Mouse (Mus musculus) midbrain, embryonic 14.5 days (tissue): Measurements from ENCODE around the gene Fyco1. TPM values are rescaled to one million over a fixed set of nuclear protein-coding genes. Genes with fewer than 3 reads are reported as not detected.

Experiments used
- ATAC-seq: fragments of 200-750 bp; cut with Nextera tagmentation; 2 replicates; pipeline ENCODE4 v1.8.0; 2017; ENCODE audit warnings: moderate number of reproducible peaks, moderate library complexity; ENCODE audit not compliant: low FRiP score, low TSS enrichment
- DNase-seq: peaks from one replicate; pipeline ENCODE4 v3.0.0-alpha.2; 2015
- H3K27ac ChIP-seq: fragments of 300-500 bp; sonication (generic); replicated peaks from 2 replicates; pipeline ENCODE4 v1.5.1; 2014; ENCODE audit warnings: mild to moderate bottlenecking, low read depth, low read length, moderate library complexity
- H3K27me3 ChIP-seq: fragments of 300-500 bp; sonication (generic); 2 replicates; pipeline ENCODE4 v1.6.1; 2014; ENCODE audit warnings: low read length, control low read depth, mixed read lengths; ENCODE audit not compliant: control insufficient read depth, insufficient read depth
- H3K36me3 ChIP-seq: fragments of 300-500 bp; sonication (generic); 2 replicates; pipeline ENCODE4 v1.6.1; 2014; ENCODE audit warnings: low read length, control low read depth; ENCODE audit not compliant: control insufficient read depth, insufficient read depth
- H3K4me1 ChIP-seq: fragments of 300-500 bp; sonication (generic); 2 replicates; pipeline ENCODE4 v1.6.1; 2014; ENCODE audit warnings: mild to moderate bottlenecking, antibody characterized with exemption, low read length, control low read depth; ENCODE audit not compliant: control insufficient read depth, insufficient read depth
- H3K4me2 ChIP-seq: fragments of 300-500 bp; sonication (generic); 2 replicates; pipeline ENCODE4 v1.6.1; 2014; ENCODE audit warnings: mild to moderate bottlenecking, low read length, moderate library complexity
- H3K4me3 ChIP-seq: fragments of 300-500 bp; sonication (generic); replicated peaks from 2 replicates; pipeline ENCODE4 v1.5.1; 2014; ENCODE audit warnings: low read depth, low read length
- H3K9ac ChIP-seq: fragments of 300-500 bp; sonication (generic); replicated peaks from 2 replicates; pipeline ENCODE4 v1.6.1; 2014; ENCODE audit warnings: mild to moderate bottlenecking, low read length, moderate library complexity
- H3K9me3 ChIP-seq: fragments of 300-500 bp; sonication (generic); 2 replicates; pipeline ENCODE4 v1.6.1; 2016; ENCODE audit warnings: low read length, control low read depth, mixed read lengths; ENCODE audit not compliant: control insufficient read depth
- WGBS: fragments of 180-500 bp; shearing (Covaris S2); extraction: QIAGEN DNeasy Blood & Tissue Kit; methylation state at CpG from one replicate; pipeline ENCODE4 v1.1.7; 2014; 5-methylcytosine and 5-hydroxymethylcytosine counted together
- polyA plus RNA-seq: library from polyadenylated mRNA; unstranded; fragments of >200 nt; fragmentation: Nextera tagmentation; extraction: Ambion mirVana; gene quantifications from 2 replicates; pipeline ENCODE4 v1.2.1, GENCODE M21; 2014

Fyco1 gene
- 9.7 and 10.2 TPM in 2 replicates for polyA plus RNA-seq

- H3K4me1 ChIP-seq = peaks cover 5% of the 10 kb centered on the region; the same call in 1 of the 2 replicates
- H3K36me3 ChIP-seq = no peaks in the 10 kb centered on the region
- no peaks in the 10 kb centered on the region for H3K9me3 ChIP-seq
- peak within 1 kb of the TSS; percentile 88 for H3K4me2 ChIP-seq
- under 1% methylated on average over 47 of the region's 47 CpGs for WGBS
- peak within 1 kb of the TSS; percentile 77 for H3K27ac ChIP-seq
- DNase-seq = peak; percentile 98
- peak within 1 kb of the TSS; percentile 67 for H3K4me3 ChIP-seq
- peak; percentile 96 for ATAC-seq
- no peaks in the 10 kb centered on the region for H3K27me3 ChIP-seq
- H3K9ac ChIP-seq = peak within 1 kb of the TSS; percentile 62
These were observed at the start of gene Fyco1 for GRCm38 (mm10) chr9:123851713-123852448. TSS of gene Fyco1 (minus strand) at chr9:123851899.

GRCm38 (mm10) chr9:123872049-123872448, 20.4 kb upstream of the Fyco1 start:
- Histone ChIP-seq H3K27ac (no peak overlapping the region), H3K9me3 (no peaks in the 10 kb centered on the region), H3K4me1 (no peaks in the 10 kb centered on the region), H3K36me3 (no peaks in the 10 kb centered on the region), H3K27me3 (no peaks in the 10 kb centered on the region), H3K4me2 (no peak overlapping the region), H3K9ac (no peak overlapping the region), H3K4me3 (no peak overlapping the region)
- ATAC-seq (no peak), DNase-seq (no peak)
- WGBS = 81% methylated on average over 4 of the region's 4 CpGs

GRCm38 (mm10) chr9:123869167-123869784, 17.6 kb upstream of the Fyco1 start:
- ATAC-seq (no peak), DNase-seq (no peak)
- Histone ChIP-seq H3K27ac (no peak overlapping the region), H3K27me3 (no peaks in the 10 kb centered on the region), H3K4me1 (no peaks in the 10 kb centered on the region), H3K4me2 (no peak overlapping the region), H3K9me3 (no peaks in the 10 kb centered on the region), H3K9ac (no peak overlapping the region), H3K36me3 (no peaks in the 10 kb centered on the region), H3K4me3 (no peak overlapping the region)
- 63% methylated on average over 4 of the region's 6 CpGs for WGBS

- no peak for ATAC-seq
- no peaks in the 10 kb centered on the region for H3K4me1 ChIP-seq
- 100% methylated on average over 1 of the region's 1 CpGs for WGBS
These were observed 11.9 kb upstream of the Fyco1 start for GRCm38 (mm10) chr9:123863641-123864040.

GRCm38 (mm10) chr9:123862895-123863616, 11.4 kb upstream of the Fyco1 start:
- WGBS = 83% methylated on average over 1 of the region's 1 CpGs
- Histone ChIP-seq H3K9ac (no peak overlapping the region), H3K27ac (no peak overlapping the region), H3K4me1 (no peaks in the 10 kb centered on the region), H3K27me3 (no peaks in the 10 kb centered on the region), H3K4me2 (no peak overlapping the region), H3K9me3 (no peaks in the 10 kb centered on the region), H3K36me3 (no peaks in the 10 kb centered on the region), H3K4me3 (no peak overlapping the region)
- ATAC-seq = no peak
- no peak for DNase-seq

More at GRCm38 (mm10) chr9:123863641-123864040, 11.9 kb upstream of the Fyco1 start:
- H3K4me3 ChIP-seq = no peak overlapping the region
- H3K36me3 ChIP-seq = no peaks in the 10 kb centered on the region
- H3K9ac ChIP-seq = no peak overlapping the region
- no peaks in the 10 kb centered on the region for H3K27me3 ChIP-seq
- H3K4me2 ChIP-seq = no peak overlapping the region
- no peak overlapping the region for H3K27ac ChIP-seq
- DNase-seq = no peak
- no peaks in the 10 kb centered on the region for H3K9me3 ChIP-seq

GRCm38 (mm10) chr9:123861929-123862328, 10.2 kb upstream of the Fyco1 start, which contains the start of gene Xcr1:
TSS of gene Xcr1 (minus strand) at chr9:123862029.
- ATAC-seq (no peak), DNase-seq (no peak)
- Histone ChIP-seq H3K4me1 (no peaks in the 10 kb centered on the region), H3K27ac (no peak within 1 kb of the TSS), H3K4me3 (no peak within 1 kb of the TSS), H3K9ac (no peak within 1 kb of the TSS), H3K4me2 (no peak within 1 kb of the TSS), H3K36me3 (no peaks in the 10 kb centered on the region), H3K9me3 (no peaks in the 10 kb centered on the region), H3K27me3 (no peaks in the 10 kb centered on the region)
- WGBS = 86% methylated on average over 9 of the region's 9 CpGs

GRCm38 (mm10) chr9:123856836-123857235, 5.1 kb upstream of the Fyco1 start:
- no peaks in the 10 kb centered on the region for H3K4me1 ChIP-seq
- DNase-seq = no peak
- H3K9me3 ChIP-seq = no peaks in the 10 kb centered on the region
- no peak overlapping the region for H3K4me2 ChIP-seq
- no peak overlapping the region for H3K4me3 ChIP-seq
- no peak for ATAC-seq
- WGBS = 86% methylated on average over 2 of the region's 2 CpGs
- no peak overlapping the region for H3K27ac ChIP-seq
- no peaks in the 10 kb centered on the region for H3K27me3 ChIP-seq
- H3K36me3 ChIP-seq = no peaks in the 10 kb centered on the region
- H3K9ac ChIP-seq = no peak overlapping the region

- Histone ChIP-seq H3K4me3 (peak overlapping the region; percentile 36), H3K36me3 (no peaks in the 10 kb centered on the region), H3K27ac (peak overlapping the region; percentile 72; the same call in 1 of the 2 replicates), H3K9me3 (no peaks in the 10 kb centered on the region), H3K27me3 (no peaks in the 10 kb centered on the region), H3K9ac (peak overlapping the region; percentile 55; the same call in 1 of the 2 replicates), H3K4me1 (peaks cover 5% of the 10 kb centered on the region; the same call in 1 of the 2 replicates), H3K4me2 (peak overlapping the region; percentile 66)
- 63% methylated on average over 5 of the region's 5 CpGs for WGBS
- ATAC-seq (peak; percentile 21; the same call in 1 of the 2 replicates), DNase-seq (peak; percentile 37)
These were observed 1.0 kb upstream of the Fyco1 start for GRCm38 (mm10) chr9:123852449-123853390.
